Mouse (Mus musculus) cortical plate, adult 2 months (tissue): ENCODE results near the gene Nrcam. TPM values are rescaled to one million over a fixed set of nuclear protein-coding genes. Genes with fewer than 3 reads are reported as not detected.

Experiments used
- H3K27ac ChIP-seq: fragments of 200-500 bp; 2 replicates; pipeline ENCODE4 v1.5.1; 2012; ENCODE audit warnings: low read length, control low read depth, inconsistent platforms; ENCODE audit not compliant: insufficient read depth
- H3K4me1 ChIP-seq: fragments of 200-500 bp; 2 replicates; pipeline ENCODE4 v1.6.1; 2011; ENCODE audit warnings: low read length; ENCODE audit not compliant: control insufficient read depth, insufficient read depth
- H3K4me3 ChIP-seq: fragments of 200-500 bp; 2 replicates; pipeline ENCODE4 v1.5.1; 2011; ENCODE audit warnings: mild to moderate bottlenecking, low read length, control low read depth; ENCODE audit not compliant: insufficient read depth
- CTCF ChIP-seq: fragments of 200-500 bp; IDR thresholded peaks from 2 replicates; pipeline ENCODE4 v1.5.1; 2011; ENCODE audit warnings: mild to moderate bottlenecking, control low read depth, low read length; ENCODE audit not compliant: insufficient read depth; ENCODE audit errors: extremely low read depth
- POLR2A ChIP-seq: fragments of 200-500 bp; IDR thresholded peaks from 2 replicates; pipeline ENCODE4 v1.6.1; 2011; ENCODE audit warnings: mild to moderate bottlenecking, low read length, control low read depth; ENCODE audit not compliant: insufficient read depth; ENCODE audit errors: extremely low read depth
- polyA plus RNA-seq: library from polyadenylated mRNA; depleted of rRNA; stranded (reverse); fragments of >200 nt; gene quantifications from 2 replicates; pipeline ENCODE4 v1.2.3, GENCODE M21; 2012

Nrcam gene
- polyA plus RNA-seq, 1 experiment, result 178 TPM

DNA sequence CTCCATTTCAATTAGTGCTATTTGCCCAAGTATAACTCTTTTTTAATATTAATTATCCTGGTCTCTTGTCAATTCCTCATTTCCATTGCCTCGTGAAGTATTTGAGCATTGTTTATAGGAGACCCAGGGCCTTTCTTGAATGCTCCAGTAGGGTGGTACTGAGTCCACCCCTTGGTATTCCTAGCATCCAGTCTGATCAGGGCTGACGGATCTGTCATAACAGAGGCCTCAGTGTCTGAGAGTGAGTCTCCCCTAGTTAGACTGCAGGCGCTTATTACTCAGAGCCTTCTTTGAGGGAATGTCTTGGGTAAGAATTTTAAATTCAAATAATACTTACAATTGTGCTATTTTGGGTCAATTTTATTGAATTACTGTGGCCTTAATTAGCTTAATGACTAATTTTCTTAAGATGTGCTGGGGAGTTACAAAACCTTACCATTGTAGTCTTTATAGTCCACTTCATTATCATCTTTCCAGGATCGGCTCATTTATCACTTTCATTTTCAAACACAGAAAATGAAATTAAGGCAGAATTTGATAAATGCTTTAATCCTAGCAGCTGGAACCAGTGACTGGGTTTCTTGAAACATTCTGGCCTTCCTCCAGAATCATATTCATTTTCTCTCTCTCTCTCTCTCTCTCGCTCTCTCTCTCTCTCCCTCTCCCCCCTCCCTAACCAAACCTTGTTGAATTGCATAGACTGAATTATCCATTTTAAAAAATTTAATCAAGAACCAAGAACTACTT lies 61.9 kb downstream of the Nrcam start:
- TF ChIP-seq CTCF, result no peak
- no peak for TF ChIP-seq POLR2A
- H3K27ac ChIP-seq, result no peak overlapping the region
- H3K4me3 ChIP-seq, result no peak overlapping the region
- H3K4me1 ChIP-seq, result peaks cover 7% of the 10 kb centered on the region

DNA sequence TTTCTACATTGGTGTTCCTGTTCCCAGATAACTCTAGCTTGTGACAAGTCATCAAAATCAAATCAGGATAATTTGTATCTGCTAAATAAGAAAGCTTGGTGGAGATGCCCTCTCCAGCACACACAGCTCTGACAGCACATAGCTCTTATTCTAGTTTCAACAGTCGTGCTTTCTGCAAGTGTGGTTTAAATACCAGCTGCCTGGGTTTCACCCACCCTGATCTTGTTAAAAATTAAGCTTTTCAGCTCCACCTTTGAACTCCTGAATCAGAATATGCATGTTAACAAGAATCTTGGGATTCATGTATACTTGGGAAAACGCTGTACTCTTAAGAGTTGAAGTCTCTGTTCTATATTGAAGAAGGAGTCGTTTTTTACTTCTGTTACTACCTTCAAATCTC lies 66.2 kb downstream of the Nrcam start:
- no peak for TF ChIP-seq POLR2A
- Histone ChIP-seq H3K27ac (no peak overlapping the region), H3K4me3 (no peak overlapping the region), H3K4me1 (peaks cover 5% of the 10 kb centered on the region; the same call in 1 of the 2 replicates)

- no peak for TF ChIP-seq CTCF
- TF ChIP-seq POLR2A, result no peak
- H3K4me1 ChIP-seq, result peaks cover 7% of the 10 kb centered on the region
- no peak overlapping the region for H3K4me3 ChIP-seq
- peak overlapping the region; percentile 53; the same call in 1 of the 2 replicates for H3K27ac ChIP-seq
These were observed 69.1 kb downstream of the Nrcam start for GRCm38 (mm10) chr12:44397782-44398181.

GRCm38 (mm10) chr12:44402134-44402533 lies 73.4 kb downstream of the Nrcam start:
- TF ChIP-seq POLR2A (no peak), CTCF (no peak)
- Histone ChIP-seq H3K27ac (no peak overlapping the region), H3K4me1 (peaks cover 13% of the 10 kb centered on the region)

DNA sequence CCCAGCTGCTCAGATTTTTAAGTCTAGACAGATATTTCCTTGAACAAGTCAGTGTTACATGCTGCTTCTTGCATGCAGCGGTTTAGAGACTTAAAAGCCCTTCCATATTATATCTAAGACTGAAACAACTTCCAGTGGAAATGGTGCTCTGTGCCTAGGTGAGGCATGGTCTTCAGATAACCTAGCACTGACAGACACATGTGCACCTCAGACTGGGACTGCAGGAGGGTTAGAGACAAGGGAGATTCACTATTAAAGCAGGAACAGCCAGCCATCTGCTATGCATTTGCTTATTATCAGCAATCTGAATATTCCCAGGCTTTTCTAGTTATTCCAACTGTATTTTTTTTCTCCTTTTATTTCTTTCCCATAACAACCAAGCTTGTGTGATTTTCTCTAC lies 74.6 kb downstream of the Nrcam start:
- no peak for TF ChIP-seq CTCF
- Histone ChIP-seq H3K4me3 (no peak overlapping the region), H3K27ac (no peak overlapping the region), H3K4me1 (peaks cover 8% of the 10 kb centered on the region)

More at GRCm38 (mm10) chr12:44402134-44402533, 73.4 kb downstream of the Nrcam start:
- no peak overlapping the region for H3K4me3 ChIP-seq

GRCm38 (mm10) chr12:44403731-44404424 lies 75.2 kb downstream of the Nrcam start:
- Histone ChIP-seq H3K4me1 (peaks cover 8% of the 10 kb centered on the region), H3K4me3 (no peak overlapping the region), H3K27ac (no peak overlapping the region)
- TF ChIP-seq CTCF, result no peak
- TF ChIP-seq POLR2A, result no peak

DNA sequence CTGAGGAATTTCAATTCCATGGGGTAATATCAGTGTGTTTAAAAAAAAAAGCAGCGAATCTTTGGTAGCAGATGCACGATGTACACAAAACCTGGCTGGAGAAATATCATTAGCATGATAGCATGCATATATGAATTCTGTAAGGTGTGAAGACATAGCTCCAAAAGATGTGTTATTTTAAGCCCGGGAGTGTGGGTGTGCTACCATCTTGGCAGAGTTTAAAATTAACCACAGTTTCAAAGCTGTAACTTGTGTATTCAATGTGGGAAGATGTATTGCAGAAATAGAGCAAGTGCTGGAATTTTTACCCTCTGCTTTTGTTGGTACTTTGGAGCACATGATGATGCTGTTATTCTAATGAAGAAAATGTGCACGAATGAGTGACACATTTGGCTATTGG lies 81.1 kb downstream of the Nrcam start:
- Histone ChIP-seq H3K4me3 (no peak overlapping the region), H3K27ac (peak overlapping the region; percentile 98; the same call in 1 of the 2 replicates), H3K4me1 (peaks cover 4% of the 10 kb centered on the region; the same call in 1 of the 2 replicates)
- TF ChIP-seq CTCF (no peak), POLR2A (no peak)

- no peak overlapping the region for H3K4me3 ChIP-seq
- H3K4me1 ChIP-seq, result peaks cover 4% of the 10 kb centered on the region; the same call in 1 of the 2 replicates
- TF ChIP-seq CTCF (no peak), POLR2A (no peak)
- no peak overlapping the region for H3K27ac ChIP-seq
These were observed 82.3 kb downstream of the Nrcam start for GRCm38 (mm10) chr12:44411031-44411430.

GRCm38 (mm10) chr12:44422154-44422866 lies 93.6 kb downstream of the Nrcam start:
- Histone ChIP-seq H3K4me1 (no peaks in the 10 kb centered on the region; the same call in 1 of the 2 replicates), H3K27ac (no peak overlapping the region), H3K4me3 (no peak overlapping the region)
- no peak for TF ChIP-seq CTCF
- TF ChIP-seq POLR2A, result no peak
